Mouse (Mus musculus): ENCODE data around the gene Prkch. TPM values are rescaled to one million over a fixed set of nuclear protein-coding genes. Genes with fewer than 3 reads are reported as not detected.

Gene Prkch
- polyA plus RNA-seq, 1 experiment from 2014 or later: 4.7 TPM

GRCm38 (mm10) chr12:73671540-73671939, 86.9 kb downstream of the Prkch start:
- no peaks in the 10 kb centered on the region for H3K36me3 ChIP-seq (ENCODE audit: control insufficient read depth, insufficient read depth, low read length)
- H3K4me1 ChIP-seq (ENCODE audit: control insufficient read depth, insufficient read depth, low read length): peaks cover 11% of the 10 kb centered on the region
- DNase-seq (ENCODE audit: low spot score) (peak; percentile 34), ATAC-seq (peak; percentile 53)
- no peak overlapping the region for H3K4me3 ChIP-seq (ENCODE audit: low read depth, low read length)
- H3K9ac ChIP-seq (ENCODE audit: low read length): no peak overlapping the region; the same call in 1 of the 2 replicates
- H3K27ac ChIP-seq (ENCODE audit: low read depth, low read length): peak overlapping the region; percentile 21; the same call in 1 of the 2 replicates
- no peaks in the 10 kb centered on the region for H3K27me3 ChIP-seq (replicated peaks; ENCODE audit: control insufficient read depth, insufficient read depth, low read length)
- H3K4me2 ChIP-seq (ENCODE audit: low read length): no peak overlapping the region
- WGBS: 28% methylated on average over 3 of the region's 3 CpGs
- H3K9me3 ChIP-seq (replicated peaks; ENCODE audit: control insufficient read depth, low read length): no peaks in the 10 kb centered on the region

GRCm38 (mm10) chr12:73672007-73672406, 87.4 kb downstream of the Prkch start:
- peak; percentile 68 for ATAC-seq
- H3K36me3 ChIP-seq (ENCODE audit: control insufficient read depth, insufficient read depth, low read length): no peaks in the 10 kb centered on the region
- H3K4me2 ChIP-seq (ENCODE audit: low read length): no peak overlapping the region
- 7% methylated on average over 4 of the region's 4 CpGs for WGBS
- no peaks in the 10 kb centered on the region for H3K9me3 ChIP-seq (replicated peaks; ENCODE audit: control insufficient read depth, low read length)
- no peaks in the 10 kb centered on the region for H3K27me3 ChIP-seq (replicated peaks; ENCODE audit: control insufficient read depth, insufficient read depth, low read length)
- H3K9ac ChIP-seq (ENCODE audit: low read length): peak overlapping the region; percentile 5; the same call in 1 of the 2 replicates
- H3K4me3 ChIP-seq (ENCODE audit: low read depth, low read length): no peak overlapping the region
- DNase-seq (ENCODE audit: low spot score): no peak
- H3K4me1 ChIP-seq (ENCODE audit: control insufficient read depth, insufficient read depth, low read length): peaks cover 11% of the 10 kb centered on the region
- peak overlapping the region; percentile 21; the same call in 1 of the 2 replicates for H3K27ac ChIP-seq (ENCODE audit: low read depth, low read length)

- H3K9me3 ChIP-seq (replicated peaks; ENCODE audit: control insufficient read depth, low read length): no peaks in the 10 kb centered on the region
- no peak overlapping the region for H3K27ac ChIP-seq (ENCODE audit: low read depth, low read length)
- peaks cover 11% of the 10 kb centered on the region for H3K4me1 ChIP-seq (ENCODE audit: control insufficient read depth, insufficient read depth, low read length)
- ATAC-seq: no peak
- WGBS: 88% methylated on average over 7 of the region's 7 CpGs
- no peaks in the 10 kb centered on the region for H3K27me3 ChIP-seq (replicated peaks; ENCODE audit: control insufficient read depth, insufficient read depth, low read length)
- H3K36me3 ChIP-seq (ENCODE audit: control insufficient read depth, insufficient read depth, low read length): no peaks in the 10 kb centered on the region
- no peak overlapping the region for H3K4me3 ChIP-seq (ENCODE audit: low read depth, low read length)
- DNase-seq (ENCODE audit: low spot score): no peak
- H3K4me2 ChIP-seq (ENCODE audit: low read length): no peak overlapping the region
- no peak overlapping the region for H3K9ac ChIP-seq (ENCODE audit: low read length)
Observed at GRCm38 (mm10) chr12:73673783-73674182, 89.2 kb downstream of the Prkch start.

GRCm38 (mm10) chr12:73675212-73675611, 90.6 kb downstream of the Prkch start:
- Histone ChIP-seq H3K9ac (ENCODE audit: low read length) (no peak overlapping the region), H3K27ac (ENCODE audit: low read depth, low read length) (no peak overlapping the region), H3K4me1 (ENCODE audit: control insufficient read depth, insufficient read depth, low read length) (peaks cover 11% of the 10 kb centered on the region), H3K4me2 (ENCODE audit: low read length) (no peak overlapping the region), H3K4me3 (ENCODE audit: low read depth, low read length) (no peak overlapping the region), H3K27me3 (replicated peaks; ENCODE audit: control insufficient read depth, insufficient read depth, low read length) (no peaks in the 10 kb centered on the region), H3K36me3 (ENCODE audit: control insufficient read depth, insufficient read depth, low read length) (no peaks in the 10 kb centered on the region), H3K9me3 (replicated peaks; ENCODE audit: control insufficient read depth, low read length) (no peaks in the 10 kb centered on the region)
- ATAC-seq (no peak), DNase-seq (ENCODE audit: low spot score) (no peak)
- WGBS: 53% methylated on average over 4 of the region's 4 CpGs

GRCm38 (mm10) chr12:73679400-73679801, 94.8 kb downstream of the Prkch start:
- H3K27ac ChIP-seq (ENCODE audit: low read depth, low read length): no peak overlapping the region
- no peak overlapping the region for H3K9ac ChIP-seq (ENCODE audit: low read length)
- no peak overlapping the region for H3K4me3 ChIP-seq (ENCODE audit: low read depth, low read length)
- H3K4me2 ChIP-seq (ENCODE audit: low read length): no peak overlapping the region
- no peaks in the 10 kb centered on the region for H3K9me3 ChIP-seq (replicated peaks; ENCODE audit: control insufficient read depth, low read length)
- no peak for DNase-seq (ENCODE audit: low spot score)
- 28% methylated on average over 7 of the region's 7 CpGs for WGBS
- ATAC-seq: peak; percentile 55; the same call in 1 of the 2 replicates
- H3K4me1 ChIP-seq (ENCODE audit: control insufficient read depth, insufficient read depth, low read length): no peaks in the 10 kb centered on the region
- H3K27me3 ChIP-seq (replicated peaks; ENCODE audit: control insufficient read depth, insufficient read depth, low read length): no peaks in the 10 kb centered on the region
- no peaks in the 10 kb centered on the region for H3K36me3 ChIP-seq (ENCODE audit: control insufficient read depth, insufficient read depth, low read length)

GRCm38 (mm10) chr12:73682921-73683346, 98.3 kb downstream of the Prkch start:
- no peak overlapping the region for H3K4me2 ChIP-seq (ENCODE audit: low read length)
- 76% methylated on average over 7 of the region's 7 CpGs for WGBS
- H3K27ac ChIP-seq (ENCODE audit: low read depth, low read length): no peak overlapping the region
- ATAC-seq: no peak
- H3K36me3 ChIP-seq (ENCODE audit: control insufficient read depth, insufficient read depth, low read length): no peaks in the 10 kb centered on the region
- no peak overlapping the region for H3K9ac ChIP-seq (ENCODE audit: low read length)
- H3K9me3 ChIP-seq (replicated peaks; ENCODE audit: control insufficient read depth, low read length): no peaks in the 10 kb centered on the region
- no peaks in the 10 kb centered on the region for H3K27me3 ChIP-seq (replicated peaks; ENCODE audit: control insufficient read depth, insufficient read depth, low read length)
- H3K4me1 ChIP-seq (ENCODE audit: control insufficient read depth, insufficient read depth, low read length): no peaks in the 10 kb centered on the region
- no peak overlapping the region for H3K4me3 ChIP-seq (ENCODE audit: low read depth, low read length)
- no peak for DNase-seq (ENCODE audit: low spot score)

- H3K27me3 ChIP-seq (replicated peaks; ENCODE audit: control insufficient read depth, insufficient read depth, low read length): no peaks in the 10 kb centered on the region
- H3K27ac ChIP-seq (ENCODE audit: low read depth, low read length): no peak overlapping the region
- no peak overlapping the region for H3K4me3 ChIP-seq (ENCODE audit: low read depth, low read length)
- DNase-seq (ENCODE audit: low spot score): no peak
- H3K4me1 ChIP-seq (ENCODE audit: control insufficient read depth, insufficient read depth, low read length): no peaks in the 10 kb centered on the region
- H3K36me3 ChIP-seq (ENCODE audit: control insufficient read depth, insufficient read depth, low read length): no peaks in the 10 kb centered on the region
- no peak overlapping the region for H3K4me2 ChIP-seq (ENCODE audit: low read length)
- WGBS: 58% methylated on average over 13 of the region's 13 CpGs
- no peaks in the 10 kb centered on the region for H3K9me3 ChIP-seq (replicated peaks; ENCODE audit: control insufficient read depth, low read length)
- H3K9ac ChIP-seq (ENCODE audit: low read length): no peak overlapping the region
- ATAC-seq: no peak
Observed at GRCm38 (mm10) chr12:73685875-73686274, 101.3 kb downstream of the Prkch start.

GRCm38 (mm10) chr12:73686456-73686855, 101.9 kb downstream of the Prkch start:
- H3K9me3 ChIP-seq (replicated peaks; ENCODE audit: control insufficient read depth, low read length): no peaks in the 10 kb centered on the region
- DNase-seq (ENCODE audit: low spot score): no peak
- H3K4me2 ChIP-seq (ENCODE audit: low read length): no peak overlapping the region
- H3K36me3 ChIP-seq (ENCODE audit: control insufficient read depth, insufficient read depth, low read length): no peaks in the 10 kb centered on the region
- H3K27ac ChIP-seq (ENCODE audit: low read depth, low read length): no peak overlapping the region
- H3K27me3 ChIP-seq (replicated peaks; ENCODE audit: control insufficient read depth, insufficient read depth, low read length): no peaks in the 10 kb centered on the region
- 90% methylated on average over 5 of the region's 5 CpGs for WGBS
- no peak overlapping the region for H3K9ac ChIP-seq (ENCODE audit: low read length)
- no peak for ATAC-seq
- H3K4me1 ChIP-seq (ENCODE audit: control insufficient read depth, insufficient read depth, low read length): no peaks in the 10 kb centered on the region
- H3K4me3 ChIP-seq (ENCODE audit: low read depth, low read length): no peak overlapping the region

- Histone ChIP-seq H3K9me3 (replicated peaks; ENCODE audit: control insufficient read depth, low read length) (no peaks in the 10 kb centered on the region), H3K27me3 (replicated peaks; ENCODE audit: control insufficient read depth, insufficient read depth, low read length) (no peaks in the 10 kb centered on the region), H3K4me1 (ENCODE audit: control insufficient read depth, insufficient read depth, low read length) (no peaks in the 10 kb centered on the region), H3K36me3 (ENCODE audit: control insufficient read depth, insufficient read depth, low read length) (no peaks in the 10 kb centered on the region), H3K9ac (ENCODE audit: low read length) (no peak overlapping the region), H3K4me2 (ENCODE audit: low read length) (no peak overlapping the region), H3K4me3 (ENCODE audit: low read depth, low read length) (no peak overlapping the region), H3K27ac (ENCODE audit: low read depth, low read length) (no peak overlapping the region)
- 83% methylated on average over 20 of the region's 20 CpGs for WGBS
- ATAC-seq (no peak), DNase-seq (ENCODE audit: low spot score) (peak; percentile 55)
Observed at GRCm38 (mm10) chr12:73687077-73688035, 102.8 kb downstream of the Prkch start.
